Mouse (Mus musculus): ENCODE measurements at regions not wholly inside any gene's neighbourhood (a gene's known extent, or its start where the extent isn't known, plus 50 kb on each side); places are given as distances from the start of the nearest gene placed in this dataset.

GRCm38 (mm10) chr1:94582526-94582925 lies 530.2 kb upstream of the Pdcd1 start:
- no peak for DNase-seq (ENCODE audit: low spot score in 2 of 2)

DNA sequence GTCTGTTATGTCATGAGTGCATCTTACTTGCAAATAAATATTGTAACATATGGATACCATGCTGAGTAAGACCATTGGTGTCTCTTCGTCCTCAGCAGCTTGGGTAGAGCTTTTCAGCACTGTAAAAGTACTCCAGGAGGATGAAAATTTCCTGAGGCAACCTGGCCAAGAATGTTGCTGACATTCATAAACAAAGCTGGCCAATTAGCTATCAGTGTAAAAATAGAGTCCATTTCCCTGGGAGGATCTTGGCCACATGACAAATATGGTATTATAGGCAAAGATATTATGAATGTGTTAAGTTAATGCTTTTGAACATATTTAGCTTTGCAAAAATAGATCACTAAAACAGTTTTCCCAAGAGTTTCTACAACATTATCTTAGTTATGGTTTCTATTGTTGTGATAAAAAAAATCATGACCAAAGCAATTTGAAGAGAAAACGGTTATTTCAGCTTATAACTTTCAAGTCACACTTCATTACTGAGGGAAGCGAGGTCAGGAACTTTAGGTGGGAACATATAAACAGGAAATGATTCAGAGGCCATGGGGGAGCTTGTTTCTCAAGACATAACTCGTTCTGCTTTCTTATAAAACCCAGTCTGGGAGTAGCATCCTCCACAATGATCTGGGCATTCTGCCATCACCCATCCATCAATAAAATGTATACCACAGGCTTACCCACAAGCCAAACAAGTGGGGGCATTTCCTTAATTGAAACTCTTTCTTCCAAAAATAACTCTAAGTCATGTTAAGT lies 529.5 kb upstream of the Pdcd1 start:
- DNase-seq (ENCODE audit: low spot score in 2 of 2): no peak

DNA sequence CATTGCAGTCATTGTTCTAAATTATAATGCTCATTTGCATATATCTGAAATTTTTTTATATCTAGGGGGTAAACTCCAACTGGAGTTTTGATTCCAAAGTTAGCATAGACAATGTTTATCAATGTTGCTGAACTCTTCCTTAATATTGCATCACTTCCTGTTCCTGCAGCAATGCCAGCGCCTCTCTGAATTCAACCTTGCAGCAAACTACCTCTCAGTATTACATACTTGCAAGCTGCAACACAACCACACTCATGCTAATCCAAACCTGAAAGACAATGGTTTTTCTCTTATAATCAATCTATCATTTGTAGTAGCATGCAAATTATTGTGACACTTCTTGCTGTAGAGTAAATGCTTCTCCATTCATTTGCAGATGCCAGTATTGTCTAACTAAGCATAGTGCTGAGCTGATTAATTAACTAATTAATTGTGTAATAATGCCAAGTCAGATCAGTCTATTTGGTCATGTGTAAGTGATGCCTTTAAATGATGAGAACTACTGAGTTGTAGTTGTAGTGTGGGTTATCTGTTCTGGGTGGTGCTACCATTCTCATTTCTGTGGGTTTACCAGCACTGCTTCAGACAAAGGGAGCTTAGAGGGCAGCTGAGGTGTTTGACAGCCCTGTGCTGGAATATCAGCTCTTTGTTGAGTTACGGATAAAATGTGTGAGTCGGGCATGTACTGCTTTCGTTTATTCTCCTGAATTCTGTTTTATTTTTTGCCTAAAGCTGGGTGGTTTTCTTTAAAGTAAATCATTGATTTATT lies 480.6 kb upstream of the Pdcd1 start:
- DNase-seq (ENCODE audit: low spot score in 2 of 2): no peak

- DNase-seq (ENCODE audit: low spot score in 2 of 2): no peak
Measured at GRCm38 (mm10) chr1:94504080-94504520, 451.7 kb upstream of the Pdcd1 start.

DNA sequence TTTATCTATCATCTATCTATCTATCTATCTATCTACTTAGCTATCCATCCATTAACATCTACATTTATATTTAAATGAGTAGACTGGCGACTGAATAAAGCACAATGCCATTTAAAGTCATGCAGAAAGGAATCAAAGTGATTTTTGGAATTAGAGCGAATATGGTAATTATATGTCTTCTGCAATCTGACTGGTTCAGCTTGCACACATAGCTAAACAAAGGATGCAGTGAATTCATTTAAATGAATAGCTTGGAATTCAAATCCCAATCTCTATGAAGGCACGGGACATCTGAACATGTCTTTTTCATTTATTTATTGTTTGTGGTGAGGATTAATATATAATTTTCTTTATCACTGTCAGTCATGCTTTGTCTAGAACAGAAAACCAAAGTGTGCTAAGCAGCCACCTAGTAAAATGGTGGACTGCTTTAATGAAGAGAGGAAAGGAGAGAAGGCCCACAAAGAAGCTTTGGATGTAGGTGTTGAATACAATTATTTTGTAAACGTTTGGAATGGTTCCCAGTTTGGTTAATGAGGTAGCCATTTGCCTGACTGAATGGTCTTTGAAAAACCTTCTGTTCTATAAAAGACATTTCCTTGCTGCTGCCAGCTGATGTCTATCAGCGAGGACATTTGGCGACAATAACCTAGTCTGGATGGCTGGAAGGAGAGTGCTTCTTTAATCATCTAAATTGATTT lies 451.2 kb upstream of the Pdcd1 start:
- DNase-seq (ENCODE audit: low spot score in 2 of 2): no peak

GRCm38 (mm10) chr1:94502066-94502861 lies 449.9 kb upstream of the Pdcd1 start:
- no peak for DNase-seq (ENCODE audit: low spot score in 2 of 2)

DNA sequence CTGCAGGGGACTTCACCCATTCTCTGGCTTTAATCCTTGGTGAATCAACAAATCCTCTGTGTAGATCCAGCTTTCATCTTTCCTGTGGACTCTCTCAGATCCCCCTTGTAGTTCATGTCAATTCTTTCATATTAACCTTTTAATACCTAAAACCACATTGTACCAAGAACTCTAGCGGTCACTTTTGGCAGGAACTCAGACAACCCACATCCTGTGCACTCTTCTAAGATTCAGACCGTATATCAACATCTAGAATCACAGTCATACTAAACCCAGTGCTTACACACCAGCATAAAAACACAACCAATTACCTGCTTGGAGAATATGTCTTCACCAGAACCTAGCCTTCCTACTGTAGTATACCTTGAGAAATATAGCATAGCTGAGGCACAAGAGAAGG lies 444.6 kb upstream of the Pdcd1 start:
- DNase-seq (ENCODE audit: low spot score in 2 of 2): peak in 1 of 2 experiments; percentile 2

DNA sequence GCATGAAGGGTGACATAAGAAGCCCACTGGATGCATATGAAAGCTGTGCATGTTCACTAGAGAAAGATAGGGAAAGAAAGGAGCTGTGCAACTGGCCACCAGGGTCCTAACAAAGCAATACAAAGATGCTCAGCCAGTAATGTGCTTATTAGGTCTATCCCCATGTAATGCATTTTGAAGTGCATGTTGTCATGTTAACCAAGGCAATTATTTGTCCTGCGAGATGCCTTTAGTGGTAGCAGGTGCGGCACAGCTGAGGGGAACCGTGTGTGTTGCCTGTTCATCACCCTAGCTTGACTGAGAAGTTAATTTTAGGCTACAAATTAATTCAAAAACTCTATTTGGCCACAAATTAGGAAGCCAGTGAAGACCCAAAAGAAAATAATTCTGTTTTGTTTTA lies 444.0 kb upstream of the Pdcd1 start:
- DNase-seq (ENCODE audit: low spot score in 2 of 2): no peak

DNA sequence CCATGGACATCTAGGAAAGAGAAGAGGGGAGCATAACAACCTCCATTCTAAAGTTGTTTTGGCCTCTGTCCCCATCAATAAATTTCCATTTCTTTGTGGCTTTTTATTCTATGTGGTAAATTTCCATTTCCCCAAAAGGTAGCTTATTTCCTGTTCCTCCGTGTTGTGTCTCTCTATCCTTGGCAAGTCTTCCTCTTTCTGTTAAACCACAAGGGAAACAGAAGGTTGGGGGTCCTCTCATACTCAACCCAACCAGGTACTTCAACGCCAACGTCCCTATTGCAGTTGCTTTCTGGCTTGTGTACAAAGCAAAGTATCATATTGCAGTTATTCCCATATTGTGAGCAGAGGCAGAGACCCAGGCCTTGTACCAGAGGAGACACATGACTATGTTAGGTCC lies 434.7 kb upstream of the Pdcd1 start:
- no peak for DNase-seq (ENCODE audit: low spot score in 2 of 2)

DNA sequence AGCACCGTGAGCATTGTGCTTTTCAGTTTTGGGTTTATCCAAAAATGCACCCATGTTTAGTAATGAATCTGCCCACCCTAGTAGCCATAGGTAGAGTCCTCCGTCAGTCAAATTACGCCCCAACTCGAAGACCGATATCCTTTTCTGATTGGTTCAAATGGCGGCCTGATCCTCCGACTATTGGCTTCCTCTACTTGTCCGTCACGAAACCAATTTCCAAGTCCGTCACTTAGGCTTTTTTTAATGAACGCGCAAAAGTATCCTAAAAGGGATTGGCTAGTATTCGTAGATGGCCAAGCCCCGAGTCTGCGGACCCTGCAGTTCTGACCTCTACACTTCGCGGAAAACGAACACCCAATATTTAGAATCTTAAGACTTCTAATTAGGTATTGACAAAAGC lies 417.5 kb upstream of the Pdcd1 start:
- DNase-seq (ENCODE audit: low spot score in 2 of 2): peak; percentile 33 to 34

DNA sequence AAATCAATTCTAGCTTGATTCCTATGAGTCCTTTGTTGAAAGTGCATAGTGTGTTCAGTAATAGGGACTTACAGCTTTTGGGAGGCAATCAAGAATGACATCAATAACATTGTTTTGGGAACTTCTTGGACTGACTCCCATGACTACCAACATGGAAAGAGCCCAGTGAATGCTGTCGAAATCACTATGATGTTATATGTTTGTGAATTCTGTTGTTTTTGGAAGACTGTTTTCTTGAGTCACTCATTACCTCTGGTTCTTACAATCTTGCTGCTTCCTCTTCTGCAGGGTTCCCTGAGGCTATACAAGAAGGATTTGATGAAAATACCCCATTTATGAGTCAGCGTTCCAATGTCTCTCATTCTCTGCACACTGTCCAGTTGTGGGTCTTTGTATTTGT lies 371.4 kb upstream of the Pdcd1 start:
- DNase-seq (ENCODE audit: low spot score in 2 of 2): no peak

DNA sequence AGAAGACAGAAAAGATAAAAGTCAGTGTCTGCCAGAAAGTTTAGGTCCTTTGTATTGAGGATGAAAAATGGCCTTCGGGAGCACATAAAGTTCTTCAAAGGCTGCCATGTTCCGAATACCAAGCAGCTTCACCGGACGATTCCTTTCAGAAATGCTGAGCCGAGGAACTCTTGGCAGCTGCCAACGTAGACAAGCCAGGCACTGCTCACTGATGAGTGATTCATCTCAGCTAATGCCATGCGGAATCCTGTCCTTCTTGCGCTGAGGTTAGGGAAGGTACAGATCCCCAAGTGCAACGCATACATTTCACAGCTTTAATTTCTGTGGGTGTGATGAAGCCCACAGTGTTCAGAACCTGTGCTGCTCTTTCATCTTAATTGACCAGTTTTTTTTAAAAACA lies 360.7 kb upstream of the Pdcd1 start:
- no peak for DNase-seq (ENCODE audit: low spot score in 2 of 2)

DNA sequence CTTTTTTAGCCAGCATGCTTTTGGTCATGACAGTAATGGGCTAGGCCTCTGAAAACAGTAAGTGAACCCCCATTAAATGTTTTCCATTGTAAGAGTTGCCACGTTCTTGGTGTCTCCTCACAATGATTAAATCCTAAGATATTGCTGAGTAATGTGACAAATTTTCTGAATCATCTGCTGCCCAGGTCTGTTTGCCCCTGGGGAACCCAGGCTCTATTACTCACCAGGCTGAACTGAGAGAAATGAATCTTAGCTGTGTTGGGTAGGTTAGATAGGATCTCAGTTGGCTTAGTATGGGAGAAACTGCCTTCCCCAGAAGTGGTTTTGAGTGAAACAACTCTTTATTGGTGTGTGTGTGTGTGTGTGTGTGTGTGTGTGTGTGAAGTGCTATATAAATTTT lies 314.3 kb upstream of the Pdcd1 start:
- DNase-seq (ENCODE audit: low spot score in 2 of 2): no peak

DNA sequence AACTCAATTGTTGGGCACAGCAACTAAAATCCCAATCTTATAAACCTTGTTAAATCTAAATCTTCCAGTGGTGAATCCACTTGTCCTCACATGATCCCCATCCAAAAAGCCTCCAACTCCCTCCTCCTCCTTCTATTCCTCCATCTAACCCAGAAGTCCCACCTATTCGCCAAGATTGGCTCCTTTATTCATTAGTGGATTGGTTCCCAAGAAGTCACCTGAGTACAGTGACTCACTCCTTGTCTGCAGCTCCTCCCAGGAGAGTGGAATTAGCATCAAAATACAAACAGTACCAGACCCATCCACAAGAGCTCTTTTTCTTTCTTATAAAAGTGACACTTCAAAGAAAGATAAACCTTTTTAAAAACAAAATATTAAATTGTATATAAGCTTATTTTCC lies 304.6 kb upstream of the Pdcd1 start:
- no peak for DNase-seq (ENCODE audit: low spot score in 2 of 2)

- DNase-seq (ENCODE audit: low spot score in 2 of 2): no peak
Measured at GRCm38 (mm10) chr1:94355873-94356272, 303.5 kb upstream of the Pdcd1 start.

- DNase-seq (ENCODE audit: low spot score in 2 of 2): no peak
Measured at GRCm38 (mm10) chr1:94342576-94342975, 290.2 kb upstream of the Pdcd1 start.

- no peak for DNase-seq (ENCODE audit: low spot score in 2 of 2)
Measured at GRCm38 (mm10) chr1:94341237-94341636, 288.9 kb upstream of the Pdcd1 start.

- no peak for DNase-seq (ENCODE audit: low spot score in 2 of 2)
Measured at GRCm38 (mm10) chr1:94318029-94318428, 265.7 kb upstream of the Pdcd1 start.

DNA sequence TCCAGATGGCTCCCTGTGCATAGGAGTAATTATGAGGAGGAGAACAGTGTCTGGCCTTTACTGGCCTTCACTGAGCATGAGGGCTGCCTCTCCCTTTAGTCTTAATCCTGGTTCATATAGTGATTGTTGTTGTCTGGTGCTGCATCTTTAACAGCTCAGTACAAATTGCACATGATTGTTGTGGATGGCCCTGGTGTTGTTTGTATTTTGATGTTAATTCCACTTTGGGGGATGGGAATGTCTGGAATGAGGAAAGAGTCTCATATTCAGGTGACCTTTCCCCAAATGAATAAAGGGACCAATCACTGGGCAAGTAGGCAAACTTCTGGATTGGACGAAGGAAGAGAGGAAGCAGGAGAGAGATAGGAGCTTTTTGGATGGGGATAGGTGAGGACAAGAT lies 246.0 kb upstream of the Pdcd1 start:
- no peak for DNase-seq (ENCODE audit: low spot score in 2 of 2)

GRCm38 (mm10) chr1:94272569-94272968 lies 220.2 kb upstream of the Pdcd1 start:
- DNase-seq (ENCODE audit: low spot score in 2 of 2): no peak

- DNase-seq (ENCODE audit: low spot score in 2 of 2): no peak
Measured at GRCm38 (mm10) chr1:94263313-94263712, 211.0 kb upstream of the Pdcd1 start.

DNA sequence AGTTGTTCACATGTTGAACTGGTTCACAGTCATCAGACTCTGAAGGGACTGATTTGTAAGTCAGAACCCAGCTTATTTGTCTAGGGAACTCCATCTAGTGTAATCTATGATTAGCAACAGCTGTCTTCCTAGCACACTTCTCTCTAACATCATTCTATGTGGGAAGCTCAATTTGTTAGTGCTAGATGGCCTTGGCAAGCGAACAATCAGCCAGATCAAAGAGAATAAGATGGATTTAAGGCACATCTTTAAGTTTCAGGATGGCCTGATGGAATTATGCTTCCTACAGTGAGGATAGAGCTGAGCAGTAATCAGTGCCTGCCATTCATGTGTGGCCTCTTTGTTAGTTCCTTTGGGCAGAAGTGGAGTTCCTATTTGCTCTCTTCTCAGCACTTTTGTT lies 183.1 kb upstream of the Pdcd1 start:
- DNase-seq (ENCODE audit: low spot score in 2 of 2): no peak

Data from natural killer cell, adult 2 months (primary cell).